Mouse (Mus musculus): ENCODE results near the gene Poc1b.
"Not testable (repeated sequence)": the region's sequence is repeated elsewhere in the genome, so short reads cannot be mapped to it uniquely, and the experiment has no call there.

DNA sequence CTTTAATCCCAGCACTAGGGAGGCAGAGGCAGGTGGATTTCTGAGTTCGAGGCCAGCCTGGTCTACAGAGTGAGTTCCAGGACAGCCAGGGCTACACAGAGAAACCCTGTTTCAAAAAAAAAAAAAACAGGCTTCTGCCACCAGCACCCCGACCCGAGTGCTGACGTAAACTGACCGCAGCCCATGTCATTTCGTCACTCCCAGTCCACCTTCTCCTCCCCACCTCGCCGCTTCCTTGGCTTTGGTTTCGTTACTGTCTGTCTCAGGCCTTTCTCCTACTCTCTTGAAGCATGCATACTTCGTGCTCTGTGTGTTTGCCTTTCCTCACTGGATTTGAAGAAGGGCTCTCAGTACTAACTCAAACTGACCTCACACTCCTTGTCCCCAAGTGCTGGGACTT is 50.9 kb downstream of the Poc1b start:
- not testable (repeated sequence) for TF ChIP-seq POLR2A, CTCF (IDR thresholded peaks at IDR 0.05; ENCODE audit: insufficient read depth, low read depth, low read length)
